Mouse (Mus musculus) lung, postnatal 0 days (tissue): ENCODE data around the gene Bckdk.

ENCODE experiments used
- CTCF ChIP-seq: IDR thresholded peaks from 2 replicates; pipeline ENCODE4 v1.5.1; 2016; ENCODE audit warnings: antibody characterized with exemption, mild to moderate bottlenecking
- EP300 ChIP-seq: IDR thresholded peaks from 2 replicates; pipeline ENCODE4 v1.6.1; 2016; ENCODE audit warnings: antibody characterized with exemption, mild to moderate bottlenecking, control low read depth

GRCm38 (mm10) chr7:127907939-127908338 lies 4.1 kb downstream of the Bckdk start:
- no peak for TF ChIP-seq CTCF
- TF ChIP-seq EP300: no peak
